Mouse (Mus musculus): ENCODE data around the gene Asb1.

GRCm38 (mm10) chr1:91493938-91494337 lies 46.4 kb upstream of the Asb1 start:
- TF ChIP-seq POLR2A (IDR thresholded peaks at IDR 0.05; ENCODE audit: insufficient read length, low read depth) (no peak), MYOD1 (IDR thresholded peaks at IDR 0.05; ENCODE audit: control insufficient read depth in 1 of 3, insufficient read length in 2 of 3, low read depth in 2 of 3) (no peak), MYOG (IDR thresholded peaks at IDR 0.05; ENCODE audit: control insufficient read depth in 1 of 3, insufficient read depth in 1 of 3, insufficient read length in 2 of 3, low read depth in 2 of 3) (no peak), CEBPB (IDR thresholded peaks at IDR 0.05; ENCODE audit: insufficient read depth, poor library complexity, severe bottlenecking) (no peak), E2F4 (IDR thresholded peaks at IDR 0.05; ENCODE audit: insufficient read depth) (no peak)

Measured in myocyte (in vitro differentiated cells).